Mouse (Mus musculus) CH12.LX (cell line): Measurements from ENCODE around the gene Col4a2. TPM values are rescaled to one million over a fixed set of nuclear protein-coding genes. Genes with fewer than 3 reads are reported as not detected.

ENCODE experiments used
- DNase-seq: peaks from one replicate; pipeline ENCODE4 v3.0.0-alpha.2; 2013; ENCODE audit errors: extremely low read depth
- H3K27ac ChIP-seq: 2 replicates; pipeline ENCODE4 v1.5.1; 2012; ENCODE audit warnings: low read depth, mild to moderate bottlenecking, control low read depth, moderate library complexity; ENCODE audit not compliant: insufficient read depth
- H3K27me3 ChIP-seq: replicated peaks from 2 replicates; pipeline ENCODE3; 2012; ENCODE audit warnings: inconsistent platforms
- H3K36me3 ChIP-seq, 2 experiments: replicated peaks in 1 of 2; 2 replicates each; pipeline versions ENCODE3 to v1.6.1; 2012; ENCODE audit warnings: inconsistent platforms in 1 of 2, low read length in 1 of 2, mild to moderate bottlenecking in 1 of 2, mixed read lengths in 1 of 2, moderate library complexity in 1 of 2; ENCODE audit not compliant: control insufficient read depth in 1 of 2, insufficient read depth in 1 of 2
- H3K4me1 ChIP-seq, 2 experiments: 2 replicates each; pipeline ENCODE4 v1.6.1; 2012; ENCODE audit warnings: inconsistent platforms in 1 of 2, moderate library complexity in 1 of 2; ENCODE audit not compliant: insufficient read depth in 2 of 2, control insufficient read depth in 1 of 2
- H3K4me2 ChIP-seq: 2 replicates; pipeline ENCODE4 v1.6.1; 2012; ENCODE audit warnings: low read depth, mild to moderate bottlenecking, control low read depth; ENCODE audit not compliant: poor library complexity, insufficient read depth, severe bottlenecking
- H3K4me3 ChIP-seq, 3 experiments: fragments of 150-350 bp in 1 of 3; sonication (generic) in 1 of 3; replicated peaks in 1 of 3; 2 replicates each; pipeline versions ENCODE3 to v1.5.1; 2011 to 2012; ENCODE audit warnings: low read depth in 2 of 3, low read length in 2 of 3, mild to moderate bottlenecking in 2 of 3, moderate library complexity in 2 of 3, control low read depth in 1 of 3, improper control_type of control experiment in 1 of 3, inconsistent platforms in 1 of 3, mixed read lengths in 1 of 3; ENCODE audit not compliant: poor library complexity in 1 of 3
- H3K79me2 ChIP-seq: replicated peaks from 2 replicates; pipeline ENCODE4 v1.6.1; 2012; ENCODE audit warnings: mild to moderate bottlenecking, moderate library complexity; ENCODE audit not compliant: control insufficient read depth, poor library complexity, insufficient read depth, severe bottlenecking; ENCODE audit errors: extremely low read depth
- H3K9ac ChIP-seq: 2 replicates; pipeline ENCODE4 v1.6.1; 2012; ENCODE audit warnings: low read depth, mild to moderate bottlenecking, control low read depth, moderate library complexity; ENCODE audit not compliant: insufficient read depth
- H3K9me3 ChIP-seq: replicated peaks from 2 replicates; pipeline ENCODE3; 2012; ENCODE audit warnings: low read length, inconsistent platforms, mixed read lengths
- BHLHE40 ChIP-seq: IDR thresholded peaks from 2 replicates; pipeline ENCODE4 v1.6.1; 2011; ENCODE audit warnings: mild to moderate bottlenecking, low read depth, low read length, improper control_type of control experiment
- CHD1 ChIP-seq: IDR thresholded peaks from 2 replicates; pipeline ENCODE4 v1.6.1; 2012; ENCODE audit warnings: low read depth, low read length, improper control_type of control experiment, inconsistent platforms
- CHD2 ChIP-seq: IDR thresholded peaks from 2 replicates; pipeline ENCODE4 v1.6.1; 2011; ENCODE audit warnings: low read length, improper control_type of control experiment
- EP300 ChIP-seq: IDR thresholded peaks from 2 replicates; pipeline ENCODE4 v1.6.1; 2011; ENCODE audit warnings: low read length, improper control_type of control experiment
- HCFC1 ChIP-seq: IDR thresholded peaks from 2 replicates; pipeline ENCODE4 v1.6.1; 2012; ENCODE audit warnings: low read depth, mild to moderate bottlenecking, inconsistent platforms, low read length, improper control_type of control experiment
- IRF4 ChIP-seq: IDR thresholded peaks from 2 replicates; pipeline ENCODE4 v1.6.1; 2014; ENCODE audit warnings: low read depth, mild to moderate bottlenecking, inconsistent platforms, low read length, improper control_type of control experiment
- JUN ChIP-seq: IDR thresholded peaks from 2 replicates; pipeline ENCODE4 v1.6.1; 2011; ENCODE audit warnings: low read depth, mild to moderate bottlenecking, low read length, improper control_type of control experiment, moderate library complexity; ENCODE audit not compliant: insufficient read depth
- JUND ChIP-seq: conservative IDR thresholded peaks from 2 replicates; pipeline ENCODE4 v1.6.1; 2011; ENCODE audit warnings: low read depth, low read length, improper control_type of control experiment
- KAT2A ChIP-seq: IDR thresholded peaks from 2 replicates; pipeline ENCODE4 v1.6.1; 2012; ENCODE audit warnings: low read length, improper control_type of control experiment, inconsistent platforms; ENCODE audit not compliant: insufficient replicate concordance
- MAFK ChIP-seq: IDR thresholded peaks from 2 replicates; pipeline ENCODE4 v1.6.1; 2011; ENCODE audit warnings: low read length, improper control_type of control experiment; ENCODE audit not compliant: insufficient replicate concordance
- MAZ ChIP-seq: IDR thresholded peaks from 2 replicates; pipeline ENCODE4 v1.6.1; 2012; ENCODE audit warnings: low read depth, mild to moderate bottlenecking, inconsistent platforms, low read length, improper control_type of control experiment, moderate library complexity
- MXI1 ChIP-seq: IDR thresholded peaks from 2 replicates; pipeline ENCODE4 v1.6.1; 2011; ENCODE audit warnings: mild to moderate bottlenecking, low read depth, low read length, improper control_type of control experiment
- POLR2A ChIP-seq: IDR thresholded peaks from 2 replicates; pipeline ENCODE4 v1.6.1; 2011; ENCODE audit warnings: low read depth, mild to moderate bottlenecking, improper control_type of control experiment, low read length
- POLR2AphosphoS2 ChIP-seq: IDR thresholded peaks from 2 replicates; pipeline ENCODE4 v1.6.1; 2011; ENCODE audit warnings: low read depth, low read length, improper control_type of control experiment
- RCOR1 ChIP-seq: conservative IDR thresholded peaks from 2 replicates; pipeline ENCODE4 v1.6.1; 2012; ENCODE audit warnings: low read depth, mild to moderate bottlenecking, inconsistent platforms, low read length, improper control_type of control experiment
- TBP ChIP-seq: conservative IDR thresholded peaks from 2 replicates; pipeline ENCODE4 v1.6.1; 2011; ENCODE audit warnings: low read depth, low read length, improper control_type of control experiment
- TCF12 ChIP-seq: IDR thresholded peaks from 2 replicates; pipeline ENCODE4 v1.6.1; 2014; ENCODE audit warnings: low read depth, mild to moderate bottlenecking, inconsistent platforms, low read length, improper control_type of control experiment
- UBTF ChIP-seq: IDR thresholded peaks from 2 replicates; pipeline ENCODE4 v1.6.1; 2012; ENCODE audit warnings: low read depth, mild to moderate bottlenecking, inconsistent platforms, low read length, improper control_type of control experiment, moderate library complexity
- USF1 ChIP-seq: IDR thresholded peaks from 2 replicates; pipeline ENCODE4 v1.6.1; 2014; ENCODE audit warnings: low read depth, mild to moderate bottlenecking, inconsistent platforms, low read length, improper control_type of control experiment
- USF2 ChIP-seq: conservative IDR thresholded peaks from 2 replicates; pipeline ENCODE4 v1.6.1; 2011; ENCODE audit warnings: low read depth, low read length, improper control_type of control experiment
- ZC3H11A ChIP-seq: IDR thresholded peaks from 2 replicates; pipeline ENCODE4 v1.6.1; 2012; ENCODE audit warnings: low read depth, mild to moderate bottlenecking, inconsistent platforms, low read length, improper control_type of control experiment
- ZKSCAN1 ChIP-seq: IDR thresholded peaks from 2 replicates; pipeline ENCODE4 v1.6.1; 2012; ENCODE audit warnings: low read depth, inconsistent platforms, low read length, improper control_type of control experiment, borderline replicate concordance
- dilution Hi-C: fragments of 300-500 bp; cut with MboI; formaldehyde crosslinking; loops from 2 replicates; pipeline ENCODE4 v1.14.3; 2020; ENCODE audit warnings: low sequenced_read_pairs; ENCODE audit not compliant: extremely low pct_unique_long_range_greater_than_20kb, extremely low pct_ligation_motif_present
- in situ Hi-C: fragments of 300-500 bp; cut with MboI; formaldehyde crosslinking; loops from 3 replicates; pipeline ENCODE4 v1.14.3; 2019; ENCODE audit warnings: low sequenced_read_pairs, low pct_ligation_motif_present, low pct_unique_long_range_greater_than_20kb, mixed read lengths
- polyA plus RNA-seq: library from polyadenylated mRNA; unstranded; fragments of >175 nt; gene quantifications from 2 replicates; pipeline ENCODE4 v1.2.1, GENCODE M21; 2012; ENCODE audit warnings: low read depth; ENCODE audit not compliant: insufficient read length
- total RNA-seq, 2 experiments: library from RNA; depleted of rRNA; stranded (reverse); fragments of 300-350 nt in 1 of 2; fragments of >200 nt in 1 of 2; gene quantifications; 2 replicates each; pipeline ENCODE4 v1.2.3; 2012 to 2014

The Col4a2 gene
- total and polyA plus RNA-seq, 3 experiments: 0.04 to 0.07 TPM; not detected in 1

- TF ChIP-seq POLR2AphosphoS2 (no peak), MAZ (no peak), MAFK (no peak), TCF12 (no peak), USF1 (no peak), CHD1 (no peak), KAT2A (no peak), RCOR1 (no peak), UBTF (no peak), HCFC1 (no peak), BHLHE40 (no peak), TBP (no peak), CHD2 (no peak), USF2 (no peak), JUN (no peak), ZKSCAN1 (no peak), ZC3H11A (no peak), MXI1 (no peak)
- TF ChIP-seq, all 38 proteins: peak for 0
- Histone ChIP-seq H3K27ac (no peak overlapping the region), H3K4me2 (no peak overlapping the region), H3K27me3 (peaks cover 68% of the 10 kb centered on the region), H3K9me3 (no peaks in the 10 kb centered on the region), H3K36me3 (no peaks in the 10 kb centered on the region), H3K9ac (no peak overlapping the region), H3K79me2 (no peaks in the 10 kb centered on the region), H3K4me3 (no peak overlapping the region), H3K4me1 (no peaks in the 10 kb centered on the region)
- in situ Hi-C loops: no loop called here
- no peak for DNase-seq
- dilution Hi-C loops: no loop called here
Observed at GRCm38 (mm10) chr8:11405722-11406481, 93.3 kb downstream of the Col4a2 start.

GRCm38 (mm10) chr8:11411504-11412124 is 99.0 kb downstream of the Col4a2 start:
- DNase-seq: no peak
- H3K27ac ChIP-seq: no peak overlapping the region
- H3K9ac ChIP-seq: no peak overlapping the region
- H3K36me3 ChIP-seq: no peaks in the 10 kb centered on the region
- H3K27me3 ChIP-seq: peaks cover 56% of the 10 kb centered on the region
- peaks cover 9 to 14% of the 10 kb centered on the region in 2 experiments; a peak in 3 of 4 replicates for H3K4me1 ChIP-seq
- in situ Hi-C loops: no loop called here
- dilution Hi-C loops: no loop called here
- TF ChIP-seq IRF4 (peak; percentile 66), EP300 (peak; percentile 63), JUN (no peak), ZC3H11A (no peak), JUND (peak; percentile 56), TCF12 (peak; percentile 81), BHLHE40 (0 out of 2 replicates have a peak, but pooled peaks have one; percentile 20), POLR2A (no peak), USF2 (no peak), MXI1 (no peak)
- H3K79me2 ChIP-seq: no peaks in the 10 kb centered on the region
- no peak overlapping the region for H3K4me2 ChIP-seq
- no peak overlapping the region for H3K4me3 ChIP-seq
- H3K9me3 ChIP-seq: no peaks in the 10 kb centered on the region
